Mouse (Mus musculus) lung, postnatal 36 days (tissue): ENCODE measurements around the gene Tpk1.

Experiments used
- DNase-seq: peaks from one replicate; pipeline ENCODE4 v3.0.0; 2022; ENCODE audit warnings: mixed read lengths

Tpk1 gene

DNA sequence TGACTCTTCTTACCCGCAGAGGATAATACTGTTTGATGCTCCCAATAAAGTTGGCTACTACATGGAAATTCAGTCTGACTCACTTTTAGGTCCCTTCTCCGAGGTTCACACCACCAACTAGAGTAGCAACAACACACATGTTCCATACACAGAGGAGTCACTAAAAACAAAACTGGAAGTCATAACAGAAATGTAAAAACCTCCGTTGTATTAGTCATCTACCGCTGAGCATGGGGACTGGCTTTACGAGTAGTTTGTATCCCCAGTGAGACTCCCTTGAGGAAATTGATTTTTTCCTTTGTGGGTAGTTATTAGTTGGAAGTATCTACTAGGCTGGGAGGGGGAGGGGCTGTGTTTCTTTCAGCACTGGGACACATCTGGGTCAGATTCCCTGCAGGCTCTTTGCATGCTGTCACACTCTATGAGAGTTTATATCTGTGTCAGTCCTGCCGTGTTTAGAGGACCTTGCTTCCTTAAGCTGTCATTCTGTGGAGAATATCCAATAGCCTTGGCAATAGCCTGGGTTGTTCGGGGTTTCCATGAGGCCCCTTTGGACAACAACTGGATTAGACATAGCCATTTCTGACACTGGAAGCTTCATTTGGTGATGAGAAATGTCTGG is 245.6 kb downstream of the Tpk1 start:
- DNase-seq, result no peak

- peak; percentile 6 for DNase-seq
These were observed 257.1 kb downstream of the Tpk1 start for GRCm38 (mm10) chr6:43408949-43409348.

DNA sequence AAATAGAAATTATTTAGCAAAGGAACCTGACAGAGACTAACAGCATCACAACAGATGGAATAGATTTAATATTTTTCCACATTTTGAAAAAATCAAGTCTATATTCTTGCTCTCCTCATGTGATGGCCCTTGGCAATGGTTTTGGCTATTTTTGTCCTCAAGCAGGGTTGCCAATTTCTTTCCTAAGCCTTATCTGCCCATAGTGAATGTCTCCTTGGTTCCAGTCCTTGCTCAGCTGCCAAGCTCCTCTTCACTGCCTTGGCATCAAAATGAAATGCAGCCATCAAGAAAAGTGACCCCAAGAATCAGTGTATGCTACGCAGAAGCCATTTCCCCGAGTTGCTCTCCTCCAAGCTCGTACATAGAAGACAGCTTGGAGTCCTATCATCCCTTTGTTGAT is 263.0 kb downstream of the Tpk1 start:
- DNase-seq, result no peak

DNA sequence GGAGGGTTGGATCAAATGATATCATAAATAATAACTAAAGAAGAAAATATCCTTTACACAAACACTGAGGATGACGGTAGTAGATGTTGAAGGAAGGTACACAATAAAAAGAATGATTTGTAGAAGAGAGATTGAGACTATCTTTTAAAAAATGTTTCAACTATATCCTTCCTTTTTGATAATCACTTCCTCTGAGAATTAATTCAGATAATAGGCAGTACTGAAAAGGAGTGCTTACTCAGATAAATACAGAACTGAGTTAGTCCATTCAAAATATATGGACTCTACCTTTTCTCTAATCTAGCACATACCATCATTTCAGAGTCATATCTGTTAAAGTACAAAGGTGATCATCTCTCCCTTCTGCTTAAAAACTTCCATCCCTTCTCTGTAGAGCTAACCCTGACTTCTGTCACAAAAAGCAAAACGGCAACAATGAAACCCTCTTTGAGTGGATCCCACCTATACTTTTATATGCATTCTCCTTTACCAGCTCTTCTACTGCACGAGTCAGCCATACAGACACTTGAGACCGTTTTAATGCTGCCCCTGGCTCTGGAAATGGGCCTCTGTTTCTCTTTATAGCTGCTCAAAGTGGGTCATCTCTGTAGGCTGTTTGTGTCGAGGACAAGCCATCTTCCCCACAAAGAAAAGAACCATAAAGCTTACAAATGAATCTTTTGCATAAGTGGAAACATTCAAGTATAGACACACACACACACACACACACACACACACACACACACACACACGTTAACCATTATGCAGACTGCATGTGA is 263.7 kb downstream of the Tpk1 start:
- no peak for DNase-seq

- DNase-seq, result no peak
These were observed 269.7 kb downstream of the Tpk1 start for GRCm38 (mm10) chr6:43396426-43396825.

DNA sequence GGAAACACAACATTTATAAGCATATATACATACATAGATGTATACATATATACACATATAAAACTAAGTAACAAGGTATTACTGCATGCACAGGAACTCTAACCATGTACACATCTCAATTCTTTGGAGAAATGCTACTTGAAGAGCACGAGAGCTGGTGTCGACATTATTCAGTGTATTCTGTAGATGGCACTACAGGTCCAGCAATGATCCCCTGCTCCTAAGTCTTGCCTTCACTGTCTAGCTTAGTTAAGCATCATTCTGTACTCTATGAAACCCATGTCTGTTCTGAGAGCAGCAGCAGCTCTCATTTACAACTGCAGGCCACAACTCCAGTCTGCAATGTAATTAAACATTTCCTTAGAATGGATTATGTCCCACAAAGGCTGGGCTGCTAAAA is 270.5 kb downstream of the Tpk1 start:
- no peak for DNase-seq

DNA sequence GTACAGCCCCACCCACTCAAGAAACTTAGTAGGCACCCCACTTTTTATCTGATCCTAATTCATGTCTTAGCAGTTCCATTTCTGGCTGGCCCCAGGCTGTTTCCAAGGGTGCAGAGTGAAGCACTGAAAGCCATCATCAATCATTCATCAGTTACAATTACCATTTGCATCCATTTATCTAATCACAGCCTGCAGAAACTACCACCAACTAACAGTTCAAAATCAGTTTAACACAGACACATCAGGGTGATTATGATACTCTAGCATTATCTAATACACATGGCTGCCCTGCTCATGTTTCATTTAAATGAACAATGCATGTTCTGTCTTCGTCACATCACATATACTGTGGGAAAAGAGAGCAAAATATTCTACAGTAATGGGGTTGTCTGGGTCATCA is 274.7 kb downstream of the Tpk1 start:
- DNase-seq, result no peak

DNA sequence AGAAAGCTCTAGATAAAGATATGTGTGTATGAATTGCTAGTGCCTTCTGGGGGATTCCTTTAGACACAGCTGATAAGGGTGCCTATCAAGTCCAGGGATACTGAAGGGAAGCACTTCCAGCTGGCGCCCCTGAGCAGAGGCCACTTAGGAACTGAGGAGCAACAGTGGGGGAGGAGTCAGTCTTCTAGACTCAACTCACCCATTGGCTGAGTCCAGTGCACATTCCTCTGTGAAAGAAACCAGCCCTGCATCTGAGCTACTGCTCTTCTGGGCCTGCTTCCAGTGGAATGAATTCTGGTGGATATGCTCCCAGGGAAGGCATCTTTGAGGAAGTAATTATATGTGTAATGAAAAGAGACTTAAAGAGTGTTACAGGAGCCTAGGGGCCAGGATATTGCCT is 278.8 kb downstream of the Tpk1 start:
- DNase-seq, result no peak

- no peak for DNase-seq
These were observed 281.2 kb downstream of the Tpk1 start for GRCm38 (mm10) chr6:43384841-43385240.

GRCm38 (mm10) chr6:43384304-43384703 is 281.8 kb downstream of the Tpk1 start:
- DNase-seq, result no peak

DNA sequence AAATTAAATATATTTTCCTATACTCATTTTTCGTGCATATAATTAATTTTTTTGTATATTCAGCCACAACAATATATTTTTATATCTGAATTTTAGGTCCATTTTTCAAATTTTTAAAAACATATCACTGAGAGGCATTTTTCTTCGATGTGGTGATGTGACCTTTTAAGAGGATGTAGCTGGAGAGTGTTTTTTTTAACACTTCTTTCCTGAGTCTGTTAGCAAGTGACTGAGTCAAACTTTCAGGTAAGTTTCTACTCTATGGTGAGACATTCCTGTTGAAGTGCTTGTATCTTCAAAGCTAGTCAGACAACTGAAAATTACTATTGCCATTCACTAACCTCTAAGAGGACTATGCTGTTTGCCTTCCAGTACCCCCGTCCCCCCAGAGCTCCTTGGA is 283.3 kb downstream of the Tpk1 start:
- no peak for DNase-seq

GRCm38 (mm10) chr6:43382284-43382683 is 283.8 kb downstream of the Tpk1 start:
- no peak for DNase-seq

- DNase-seq, result no peak
These were observed 292.9 kb downstream of the Tpk1 start for GRCm38 (mm10) chr6:43373206-43373605.

DNA sequence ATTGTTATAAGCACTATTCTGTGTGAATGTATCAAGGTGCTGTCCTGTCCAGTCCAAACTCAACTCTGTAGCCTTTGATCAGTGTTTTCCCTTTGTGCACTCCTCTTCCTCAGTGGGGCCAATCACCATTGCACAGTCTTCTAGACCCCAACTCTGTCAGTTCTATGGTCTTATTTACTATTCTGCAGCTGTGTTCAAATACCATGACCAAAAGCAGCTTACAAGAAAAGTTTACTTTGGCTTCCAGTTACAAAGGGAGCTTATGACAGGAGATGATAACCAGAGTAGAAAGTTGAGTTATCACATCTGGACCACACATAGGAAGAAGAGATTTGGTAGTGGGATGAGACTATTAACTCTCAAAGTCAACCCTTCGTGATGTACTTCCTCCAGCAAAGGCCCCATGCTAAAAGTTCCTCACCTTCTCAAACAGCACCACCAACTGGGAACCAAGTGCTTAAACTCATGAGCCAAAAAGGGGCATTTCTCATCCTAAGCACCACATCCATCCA is 298.6 kb downstream of the Tpk1 start:
- DNase-seq, result no peak

GRCm38 (mm10) chr6:43366952-43367351 is 299.1 kb downstream of the Tpk1 start:
- DNase-seq, result no peak

DNA sequence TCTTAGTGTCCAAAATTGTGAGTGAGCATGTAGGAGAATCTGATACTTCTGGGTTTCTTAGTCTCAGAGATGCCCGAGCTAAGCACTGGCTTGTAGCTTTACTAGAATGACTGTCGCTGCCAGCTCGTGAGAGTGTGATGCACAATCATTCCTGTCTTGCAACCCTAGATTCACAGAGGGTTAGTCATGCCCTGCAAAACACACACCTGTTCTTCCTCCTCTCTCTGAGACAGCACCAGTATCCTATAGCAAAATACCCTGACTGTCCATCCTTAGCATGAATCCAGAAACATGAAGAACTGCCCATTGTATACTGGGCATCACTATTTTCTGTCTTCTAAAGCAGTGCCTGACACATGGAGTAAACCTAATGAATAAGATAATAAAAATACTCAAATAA is 302.2 kb downstream of the Tpk1 start:
- DNase-seq, result no peak

DNA sequence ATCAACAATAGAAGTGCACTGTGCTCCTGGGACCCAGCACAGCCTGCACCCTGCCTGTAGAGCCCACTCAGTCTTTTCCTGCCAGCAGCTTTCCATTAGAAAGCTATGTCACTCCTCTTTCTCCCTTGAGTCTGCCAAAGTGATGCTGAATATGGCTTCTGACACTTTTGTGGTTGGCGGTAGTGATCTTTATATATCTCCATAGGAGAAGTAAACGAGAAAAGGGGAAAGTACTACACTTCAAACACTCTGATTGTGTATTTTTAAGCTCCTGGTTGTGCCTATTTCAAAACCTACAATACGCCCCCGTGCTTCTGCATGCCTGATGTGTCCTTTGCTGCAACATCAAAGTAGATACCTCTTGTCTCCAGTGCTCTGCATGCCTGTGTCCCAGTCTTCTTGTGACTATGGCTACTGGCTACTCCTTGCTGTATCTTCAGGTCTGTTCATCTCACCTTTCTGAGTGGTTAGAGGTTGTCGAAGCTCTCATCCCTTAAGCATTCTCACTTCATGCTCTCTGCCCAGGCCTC is 302.7 kb downstream of the Tpk1 start:
- no peak for DNase-seq

- DNase-seq, result no peak
These were observed 304.8 kb downstream of the Tpk1 start for GRCm38 (mm10) chr6:43361248-43361647.

DNA sequence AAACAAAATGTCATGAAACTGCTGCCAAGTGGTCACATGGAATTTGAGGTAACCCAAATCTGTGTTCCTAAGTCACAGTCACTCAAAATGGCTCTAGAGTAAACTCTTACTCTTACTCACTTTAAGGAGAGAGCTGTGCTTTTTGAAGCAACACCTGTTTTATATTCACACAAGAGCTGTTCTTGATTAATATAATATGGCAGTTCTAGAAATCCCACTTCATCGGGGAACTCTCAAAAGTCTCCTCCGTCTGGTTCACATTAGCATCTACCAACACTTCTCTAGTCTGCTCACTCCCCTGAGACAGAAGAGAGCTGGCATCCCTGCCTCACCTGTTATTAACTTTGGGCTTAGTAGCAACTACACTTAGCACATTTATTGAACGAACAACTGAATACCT is 305.9 kb downstream of the Tpk1 start:
- DNase-seq, result no peak

- DNase-seq, result no peak
These were observed 311.4 kb downstream of the Tpk1 start for GRCm38 (mm10) chr6:43354562-43355241.

GRCm38 (mm10) chr6:43353446-43353845 is 312.6 kb downstream of the Tpk1 start:
- DNase-seq, result no peak

- DNase-seq, result no peak
These were observed 317.0 kb downstream of the Tpk1 start for GRCm38 (mm10) chr6:43349083-43349482.

GRCm38 (mm10) chr6:43347637-43348036 is 318.4 kb downstream of the Tpk1 start:
- DNase-seq, result no peak

- DNase-seq, result no peak
These were observed 323.1 kb downstream of the Tpk1 start for GRCm38 (mm10) chr6:43343006-43343405.
